Mouse (Mus musculus) liver, embryonic 12.5 days (tissue): Measurements from ENCODE around the gene Nol4l. TPM values are rescaled to one million over a fixed set of nuclear protein-coding genes. Genes with fewer than 3 reads are reported as not detected.

Experiments
- ATAC-seq: fragments of 200-750 bp; cut with Nextera tagmentation; 2 replicates; pipeline ENCODE4 v1.8.0; 2017; ENCODE audit warnings: moderate number of reproducible peaks, mild to moderate bottlenecking, moderate library complexity
- H3K27ac ChIP-seq: fragments of 300-500 bp; sonication (generic); 2 replicates; pipeline ENCODE4 v1.5.1; 2016; ENCODE audit warnings: mild to moderate bottlenecking
- H3K27me3 ChIP-seq: fragments of 300-500 bp; sonication (generic); replicated peaks from 2 replicates; pipeline ENCODE4 v1.6.1; 2016; ENCODE audit warnings: mild to moderate bottlenecking, moderate library complexity
- H3K36me3 ChIP-seq: fragments of 300-500 bp; sonication (generic); 2 replicates; pipeline ENCODE4 v1.6.1; 2016; ENCODE audit warnings: mild to moderate bottlenecking, moderate library complexity
- H3K4me1 ChIP-seq: fragments of 300-500 bp; sonication (generic); 2 replicates; pipeline ENCODE4 v1.6.1; 2016
- H3K4me2 ChIP-seq: fragments of 300-500 bp; sonication (generic); 2 replicates; pipeline ENCODE4 v1.6.1; 2016; ENCODE audit warnings: mild to moderate bottlenecking, moderate library complexity
- H3K4me3 ChIP-seq: fragments of 300-500 bp; sonication (generic); 2 replicates; pipeline ENCODE4 v1.5.1; 2016; ENCODE audit warnings: mild to moderate bottlenecking, moderate library complexity
- H3K9ac ChIP-seq: fragments of 300-500 bp; sonication (generic); 2 replicates; pipeline ENCODE4 v1.6.1; 2016; ENCODE audit warnings: mild to moderate bottlenecking, moderate library complexity
- H3K9me3 ChIP-seq: fragments of 300-500 bp; sonication (generic); replicated peaks from 2 replicates; pipeline ENCODE4 v1.6.1; 2016; ENCODE audit warnings: mild to moderate bottlenecking, moderate library complexity
- WGBS: fragments of 180-500 bp; shearing (Covaris S2); methylation state at CpG from one replicate; pipeline ENCODE4 v1.1.7; 2016; ENCODE audit not compliant: insufficient replicate concordance; 5-methylcytosine and 5-hydroxymethylcytosine counted together
- polyA plus RNA-seq: library from polyadenylated mRNA; unstranded; fragments of >200 nt; fragmentation: Nextera tagmentation; extraction: Ambion mirVana; gene quantifications from 2 replicates; pipeline ENCODE4 v1.2.1, GENCODE M21; 2016

Gene Nol4l
- polyA plus RNA-seq, 1 experiment from 2014 or later, result 9.3 TPM

- no peak for ATAC-seq
- Histone ChIP-seq H3K4me1 (peaks cover 53% of the 10 kb centered on the region), H3K4me3 (no peak overlapping the region), H3K9ac (no peak overlapping the region), H3K27me3 (peaks cover 24% of the 10 kb centered on the region), H3K27ac (no peak overlapping the region), H3K36me3 (no peaks in the 10 kb centered on the region; the same call in 1 of the 2 replicates), H3K4me2 (no peak overlapping the region), H3K9me3 (no peaks in the 10 kb centered on the region)
- 87% methylated on average over 3 of the region's 3 CpGs for WGBS
Observed at GRCm38 (mm10) chr2:153447719-153448118, 82.1 kb downstream of the Nol4l start.

- Histone ChIP-seq H3K27ac (no peak overlapping the region), H3K27me3 (peaks cover 25% of the 10 kb centered on the region), H3K9ac (no peak overlapping the region), H3K4me3 (no peak overlapping the region), H3K4me2 (peak overlapping the region; percentile 99), H3K36me3 (no peaks in the 10 kb centered on the region; the same call in 1 of the 2 replicates), H3K4me1 (peaks cover 58% of the 10 kb centered on the region), H3K9me3 (no peaks in the 10 kb centered on the region)
- 24% methylated on average over 4 of the region's 4 CpGs for WGBS
- no peak for ATAC-seq
Observed at GRCm38 (mm10) chr2:153446476-153446875, 83.3 kb downstream of the Nol4l start.

GRCm38 (mm10) chr2:153446017-153446408 is 83.8 kb downstream of the Nol4l start:
- no peak for ATAC-seq
- Histone ChIP-seq H3K4me1 (peaks cover 62% of the 10 kb centered on the region), H3K27ac (peak overlapping the region; percentile 81; the same call in 1 of the 2 replicates), H3K9me3 (no peaks in the 10 kb centered on the region), H3K4me2 (peak overlapping the region; percentile 99), H3K9ac (peak overlapping the region; percentile 79), H3K36me3 (no peaks in the 10 kb centered on the region; the same call in 1 of the 2 replicates), H3K4me3 (peak overlapping the region; percentile 77), H3K27me3 (peaks cover 25% of the 10 kb centered on the region)
- 3% methylated on average over 8 of the region's 8 CpGs for WGBS

GRCm38 (mm10) chr2:153445137-153446016 is 84.4 kb downstream of the Nol4l start:
- ATAC-seq, result peak; percentile 48
- under 1% methylated on average over 59 of the region's 59 CpGs for WGBS
- Histone ChIP-seq H3K27ac (peak overlapping the region; percentile 81), H3K9me3 (no peaks in the 10 kb centered on the region), H3K4me2 (peak overlapping the region; percentile 99), H3K4me1 (peaks cover 69% of the 10 kb centered on the region), H3K9ac (peak overlapping the region; percentile 79), H3K27me3 (peaks cover 25% of the 10 kb centered on the region), H3K4me3 (peak overlapping the region; percentile 77), H3K36me3 (no peaks in the 10 kb centered on the region; the same call in 1 of the 2 replicates)

GRCm38 (mm10) chr2:153444254-153445136 is 85.3 kb downstream of the Nol4l start:
- 0% methylated on average over 42 of the region's 64 CpGs for WGBS
- peak overlapping the region; percentile 81 for H3K27ac ChIP-seq
- peak overlapping the region; percentile 79 for H3K9ac ChIP-seq
- peak; percentile 73 for ATAC-seq
- H3K36me3 ChIP-seq, result no peaks in the 10 kb centered on the region; the same call in 1 of the 2 replicates
- H3K4me3 ChIP-seq, result peak overlapping the region; percentile 77
- peaks cover 74% of the 10 kb centered on the region for H3K4me1 ChIP-seq
- H3K27me3 ChIP-seq, result peaks cover 25% of the 10 kb centered on the region
- H3K4me2 ChIP-seq, result peak overlapping the region; percentile 99
- no peaks in the 10 kb centered on the region for H3K9me3 ChIP-seq

- peak overlapping the region; percentile 77 for H3K4me3 ChIP-seq
- WGBS, result 2% methylated on average over 58 of the region's 59 CpGs
- peak overlapping the region; percentile 99 for H3K4me2 ChIP-seq
- H3K36me3 ChIP-seq, result no peaks in the 10 kb centered on the region; the same call in 1 of the 2 replicates
- H3K9ac ChIP-seq, result peak overlapping the region; percentile 79
- peaks cover 81% of the 10 kb centered on the region for H3K4me1 ChIP-seq
- peak overlapping the region; percentile 81 for H3K27ac ChIP-seq
- peak; percentile 40 for ATAC-seq
- peaks cover 25% of the 10 kb centered on the region for H3K27me3 ChIP-seq
- H3K9me3 ChIP-seq, result no peaks in the 10 kb centered on the region
Observed at GRCm38 (mm10) chr2:153443434-153444240, 86.1 kb downstream of the Nol4l start.

GRCm38 (mm10) chr2:153442720-153443119 is 87.1 kb downstream of the Nol4l start:
- Histone ChIP-seq H3K27me3 (peaks cover 25% of the 10 kb centered on the region), H3K4me2 (peak overlapping the region; percentile 99), H3K9ac (peak overlapping the region; percentile 79), H3K27ac (0 out of 2 replicates have a peak overlapping the region, but pooled peaks have one; percentile 31), H3K4me1 (peaks cover 90% of the 10 kb centered on the region), H3K9me3 (no peaks in the 10 kb centered on the region), H3K36me3 (peaks cover 4% of the 10 kb centered on the region; the same call in 1 of the 2 replicates), H3K4me3 (peak overlapping the region; percentile 77)
- 47% methylated on average over 5 of the region's 5 CpGs for WGBS
- ATAC-seq, result no peak

- Histone ChIP-seq H3K27me3 (peaks cover 25% of the 10 kb centered on the region), H3K4me2 (0 out of 2 replicates have a peak overlapping the region, but pooled peaks have one; percentile 1), H3K9me3 (no peaks in the 10 kb centered on the region), H3K4me1 (peaks cover 95% of the 10 kb centered on the region), H3K4me3 (no peak overlapping the region), H3K36me3 (peaks cover 13% of the 10 kb centered on the region), H3K27ac (no peak overlapping the region), H3K9ac (no peak overlapping the region)
- WGBS, result 70% methylated on average over 3 of the region's 3 CpGs
- no peak for ATAC-seq
Observed at GRCm38 (mm10) chr2:153441228-153441627, 88.5 kb downstream of the Nol4l start.

- Histone ChIP-seq H3K9me3 (no peaks in the 10 kb centered on the region), H3K27me3 (peaks cover 23% of the 10 kb centered on the region), H3K4me3 (no peak overlapping the region), H3K4me2 (0 out of 2 replicates have a peak overlapping the region, but pooled peaks have one; percentile 1), H3K4me1 (peaks cover 95% of the 10 kb centered on the region), H3K36me3 (peaks cover 18% of the 10 kb centered on the region), H3K9ac (peak overlapping the region; percentile 43; the same call in 1 of the 2 replicates), H3K27ac (no peak overlapping the region)
- WGBS, result 48% methylated on average over 2 of the region's 2 CpGs
- ATAC-seq, result no peak
Observed at GRCm38 (mm10) chr2:153440755-153441154, 89.0 kb downstream of the Nol4l start.

GRCm38 (mm10) chr2:153437306-153437659 is 92.5 kb downstream of the Nol4l start:
- H3K9ac ChIP-seq, result no peak overlapping the region
- WGBS, result 43% methylated on average over 2 of the region's 2 CpGs
- H3K36me3 ChIP-seq, result peaks cover 51% of the 10 kb centered on the region
- H3K9me3 ChIP-seq, result no peaks in the 10 kb centered on the region
- no peak overlapping the region for H3K4me3 ChIP-seq
- no peaks in the 10 kb centered on the region for H3K27me3 ChIP-seq
- no peak for ATAC-seq
- H3K4me2 ChIP-seq, result peak overlapping the region; percentile 1; the same call in 1 of the 2 replicates
- peaks cover 93% of the 10 kb centered on the region for H3K4me1 ChIP-seq
- H3K27ac ChIP-seq, result peak overlapping the region; percentile 43
